Mouse (Mus musculus) lung, adult 2 months (tissue): ENCODE results near the gene Lrrc58.

Source experiments
- CTCF ChIP-seq: fragments of 200-500 bp; IDR thresholded peaks from 2 replicates; pipeline ENCODE4 v1.5.1; 2011; ENCODE audit warnings: mild to moderate bottlenecking, low read length, control low read depth; ENCODE audit not compliant: insufficient read depth
- POLR2A ChIP-seq: fragments of 200-500 bp; IDR thresholded peaks from 2 replicates; pipeline ENCODE4 v1.6.1; 2011; ENCODE audit warnings: low read depth, mild to moderate bottlenecking, control low read depth, low read length, borderline replicate concordance; ENCODE audit errors: extremely low read depth

GRCm38 (mm10) chr16:37929006-37929405, 60.8 kb downstream of the Lrrc58 start:
- TF ChIP-seq CTCF (no peak), POLR2A (no peak)
